Mouse (Mus musculus) left cerebral cortex, postnatal 10 days (tissue): Measurements from ENCODE around the gene 4921536K21Rik. TPM values are rescaled to one million over a fixed set of nuclear protein-coding genes. Genes with fewer than 3 reads are reported as not detected.
A peak's percentile ranks its signal among the peaks of the same experiment; 100 is the strongest.
"Not testable (repeated sequence)": the region's sequence is repeated elsewhere in the genome, so short reads cannot be mapped to it uniquely, and the experiment has no call there.

Experiments
- DNase-seq, 2 experiments: peaks; one replicate each; pipeline ENCODE4 v3.0.0; 2021 to 2022; ENCODE audit warnings: low spot score in 2 of 2, mixed read lengths in 1 of 2; ENCODE audit errors: extremely low spot score in 1 of 2
- intact Hi-C: fragments of 180-260 bp; cut with DNase I; formaldehyde crosslinking; loops from one replicate; pipeline ENCODE4 v1.15.1; 2025
- total RNA-seq, 2 experiments: library from RNA; stranded (reverse); gene quantifications; 2 replicates each; pipeline ENCODE4 v1.2.3; 2021

Gene 4921536K21Rik
- total RNA-seq, 2 experiments from 2014 or later: 0.62 to 0.65 TPM

GRCm38 (mm10) chr11:3912875-3913271 is 18.0 kb upstream of the 4921536K21Rik start:
- intact Hi-C loops: loop anchor here (5.0 to 10.0 kb wide), 3 partner anchors 106 to 378 kb away; no protein-coding TSS in a partner anchor
- peak in 1 of 2 experiments; percentile 66 for DNase-seq

DNA sequence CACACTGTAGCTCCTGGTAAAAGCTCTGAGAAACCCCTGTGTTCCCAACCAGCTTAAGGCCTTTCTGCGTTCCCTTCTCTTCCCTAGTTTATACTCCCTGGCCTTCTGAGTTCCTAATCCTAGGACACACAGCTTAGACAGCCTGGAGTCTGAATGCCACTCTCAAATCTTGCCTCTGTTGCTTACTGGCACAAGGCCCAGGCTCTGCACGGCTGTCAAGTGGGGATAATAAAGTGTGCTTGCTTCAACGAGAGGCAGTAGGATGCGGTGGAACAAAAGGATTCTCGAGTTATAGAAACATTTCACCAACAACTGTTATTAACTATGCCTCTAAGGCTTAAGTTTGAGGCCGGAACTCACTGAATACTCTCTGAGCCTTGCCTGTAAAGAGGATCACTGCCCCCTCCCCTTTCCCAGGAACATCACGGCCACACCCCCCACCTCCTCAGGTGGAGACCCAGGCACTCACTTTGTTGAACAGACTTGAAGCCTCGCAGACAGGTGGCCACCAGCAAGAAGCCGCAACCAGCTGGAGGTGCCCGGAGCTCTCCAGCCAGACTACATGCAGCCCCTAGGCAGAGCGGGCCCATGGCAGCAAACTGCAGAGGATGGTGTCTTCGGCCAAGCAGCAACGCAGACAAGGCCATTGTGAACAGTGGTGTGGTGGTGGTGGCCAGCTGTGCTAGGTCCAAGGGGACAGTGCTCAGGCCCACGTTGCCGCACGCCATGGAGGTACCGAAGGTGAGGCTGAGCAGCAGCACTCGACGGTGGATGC is 17.4 kb upstream of the 4921536K21Rik start:
- intact Hi-C loops: loop anchor here (5.0 to 10.0 kb wide), 3 partner anchors 105 to 377 kb away; no protein-coding TSS in a partner anchor
- peak; percentile 54 to 55 for DNase-seq

DNA sequence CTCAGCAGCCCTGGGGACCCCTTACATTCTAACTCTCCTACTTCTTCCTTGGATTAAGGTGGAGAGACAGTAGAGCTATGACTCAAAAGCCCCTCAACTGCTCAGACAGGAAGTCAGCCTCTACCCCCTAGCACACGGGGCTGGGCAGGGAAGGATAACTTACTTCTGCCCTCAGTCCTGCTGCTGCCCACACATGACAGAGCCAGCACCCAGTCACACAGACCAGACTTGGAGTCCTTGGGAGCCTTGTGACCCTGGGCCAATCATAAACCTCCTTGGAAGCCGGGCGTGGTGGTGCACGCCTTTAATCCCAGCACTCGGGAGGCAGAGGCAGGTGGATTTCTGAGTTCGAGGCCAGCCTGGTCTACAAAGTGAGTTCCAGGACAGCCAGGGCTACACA is 16.5 kb upstream of the 4921536K21Rik start:
- intact Hi-C loops: loop anchor here (5.0 to 10.0 kb wide), 3 partner anchors 104 to 377 kb away; no protein-coding TSS in a partner anchor
- DNase-seq: not testable (repeated sequence)

GRCm38 (mm10) chr11:3910513-3911310 is 15.8 kb upstream of the 4921536K21Rik start:
- no peak for DNase-seq
- intact Hi-C loops: loop anchor here (5.0 to 10.0 kb wide), 3 partner anchors 103 to 376 kb away; no protein-coding TSS in a partner anchor

- intact Hi-C loops: no loop called here
- no peak for DNase-seq
These were observed 14.3 kb upstream of the 4921536K21Rik start for GRCm38 (mm10) chr11:3909236-3909635.

DNA sequence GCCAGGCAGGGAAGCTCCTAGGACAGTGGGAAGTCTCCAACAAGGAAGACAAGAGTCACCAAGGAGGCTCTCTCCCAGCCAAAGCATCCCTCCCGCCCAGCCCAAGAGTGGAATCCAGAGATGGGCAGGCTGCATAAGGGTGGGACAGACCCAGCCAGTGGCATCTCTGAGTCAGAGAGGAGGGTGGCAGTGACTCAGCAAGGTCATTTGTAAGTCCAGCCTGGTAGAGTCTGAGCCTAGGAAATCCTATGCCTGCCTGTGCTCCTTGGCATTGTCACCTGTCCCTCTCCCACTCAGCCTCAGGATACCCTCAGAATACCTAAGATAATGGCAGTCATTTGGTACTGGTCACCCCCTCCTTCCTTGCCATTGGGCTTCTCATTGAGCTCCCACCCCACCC is 10.5 kb upstream of the 4921536K21Rik start:
- intact Hi-C loops: no loop called here
- DNase-seq: no peak

- DNase-seq: no peak
- intact Hi-C loops: no loop called here
These were observed 9.8 kb upstream of the 4921536K21Rik start for GRCm38 (mm10) chr11:3904673-3905072.

- DNase-seq: peak; percentile 73 to 92
- intact Hi-C loops: no loop called here
These were observed 8.1 kb upstream of the 4921536K21Rik start for GRCm38 (mm10) chr11:3903046-3903445.

- no peak for DNase-seq
- intact Hi-C loops: no loop called here
These were observed 7.6 kb upstream of the 4921536K21Rik start for GRCm38 (mm10) chr11:3902516-3902915.

GRCm38 (mm10) chr11:3900296-3900695 is 5.4 kb upstream of the 4921536K21Rik start:
- intact Hi-C loops: no loop called here
- no peak for DNase-seq

DNA sequence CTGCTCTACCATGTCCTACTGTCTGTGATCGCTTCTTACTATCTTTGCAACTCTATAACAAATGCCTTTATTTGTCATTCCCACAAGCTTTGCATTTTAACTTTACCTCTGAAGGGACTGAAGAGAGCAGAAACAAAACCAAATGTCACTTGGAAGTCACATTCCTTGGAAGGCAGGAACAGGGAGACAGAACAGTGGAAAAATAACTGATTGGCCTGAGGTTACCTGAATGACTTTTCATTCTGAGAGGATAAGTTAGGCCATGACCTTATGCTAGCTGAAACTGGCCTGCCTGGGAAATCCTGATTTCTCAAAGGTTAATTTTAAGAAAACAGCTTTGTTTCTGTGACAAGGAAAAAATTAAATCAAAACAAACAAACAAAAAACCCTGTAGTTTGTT is 1.0 kb upstream of the 4921536K21Rik start:
- DNase-seq: no peak
- intact Hi-C loops: no loop called here

DNA sequence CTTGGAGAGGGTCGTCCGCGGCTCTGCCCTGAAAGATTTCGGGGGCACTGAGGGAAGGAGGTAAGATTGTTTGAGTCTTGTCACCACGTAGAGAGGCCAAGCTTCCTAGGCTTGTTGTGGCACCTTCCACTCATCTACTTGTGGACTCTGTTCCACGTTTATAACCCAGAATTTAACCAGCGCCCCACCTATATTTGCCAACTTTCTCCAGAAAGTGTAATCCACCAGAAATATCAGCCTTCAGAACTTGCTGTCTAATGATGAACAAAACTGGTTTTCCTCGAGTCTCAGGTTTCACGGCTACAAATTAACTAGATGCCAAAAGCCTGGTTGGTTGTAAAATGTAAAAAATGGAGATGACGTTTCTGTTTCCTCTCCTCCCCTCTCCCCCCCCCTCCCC is 560 bp upstream of the 4921536K21Rik start:
- DNase-seq: no peak
- intact Hi-C loops: no loop called here

GRCm38 (mm10) chr11:3893970-3894369 is 928 bp downstream of the 4921536K21Rik start:
- intact Hi-C loops: no loop called here
- no peak for DNase-seq

GRCm38 (mm10) chr11:3887331-3887730 is 7.6 kb downstream of the 4921536K21Rik start:
- intact Hi-C loops: no loop called here
- no peak for DNase-seq

- intact Hi-C loops: no loop called here
- DNase-seq: no peak
These were observed 11.2 kb downstream of the 4921536K21Rik start for GRCm38 (mm10) chr11:3883711-3884110.

DNA sequence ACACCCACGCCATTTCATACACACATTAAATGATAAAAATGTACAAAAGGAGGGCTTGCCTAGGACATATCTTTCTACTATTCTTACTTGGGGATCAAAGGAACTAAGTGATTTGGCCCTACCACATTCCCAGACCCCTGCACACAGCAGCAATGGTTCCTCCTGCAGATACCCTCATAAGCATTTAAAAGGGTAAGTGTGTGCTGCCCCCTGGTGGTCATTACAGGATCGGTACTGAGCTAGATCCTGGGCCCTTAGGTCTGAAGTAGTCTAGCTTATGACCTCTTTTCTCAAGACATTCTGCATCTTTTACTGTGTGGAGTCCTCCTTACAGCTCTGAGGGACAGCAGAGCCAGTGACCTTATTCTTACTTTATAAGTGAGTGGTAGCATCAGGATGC is 15.1 kb downstream of the 4921536K21Rik start:
- DNase-seq: peak; percentile 34 to 65
- intact Hi-C loops: loop anchor here (5.0 kb wide), 1 partner anchor 68 kb away; no protein-coding TSS in a partner anchor

- DNase-seq: no peak
- intact Hi-C loops: loop anchor here (5.0 kb wide), 1 partner anchor 66 kb away; no protein-coding TSS in a partner anchor
These were observed 16.2 kb downstream of the 4921536K21Rik start for GRCm38 (mm10) chr11:3878660-3879059.

DNA sequence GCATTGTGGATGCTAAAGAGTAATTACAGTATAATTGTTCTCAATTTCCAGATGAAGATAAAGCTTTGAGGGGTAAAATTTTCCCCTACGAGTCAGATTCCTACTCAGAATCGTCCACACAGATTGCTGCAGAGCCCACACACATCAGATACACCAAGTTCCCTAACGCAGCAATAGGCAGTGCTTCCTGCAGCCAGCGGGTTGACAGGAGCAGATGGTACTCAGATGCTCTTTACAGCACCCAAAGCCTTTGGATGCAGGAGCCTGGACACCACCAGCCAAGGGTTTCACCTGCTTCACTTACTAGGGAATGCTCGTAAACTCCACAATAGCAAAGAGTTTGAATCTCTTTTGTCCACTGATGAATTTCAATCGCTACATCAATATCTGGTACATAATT is 18.5 kb downstream of the 4921536K21Rik start:
- intact Hi-C loops: loop anchor here (5.0 kb wide), 1 partner anchor 64 kb away; no protein-coding TSS in a partner anchor
- no peak for DNase-seq

GRCm38 (mm10) chr11:3864343-3864742 is 30.6 kb downstream of the 4921536K21Rik start:
- intact Hi-C loops: no loop called here
- DNase-seq: no peak
